Mouse (Mus musculus): ENCODE measurements around the gene Cacna1d.
A peak's percentile ranks its signal among the peaks of the same experiment; 100 is the strongest.

The Cacna1d gene

DNA sequence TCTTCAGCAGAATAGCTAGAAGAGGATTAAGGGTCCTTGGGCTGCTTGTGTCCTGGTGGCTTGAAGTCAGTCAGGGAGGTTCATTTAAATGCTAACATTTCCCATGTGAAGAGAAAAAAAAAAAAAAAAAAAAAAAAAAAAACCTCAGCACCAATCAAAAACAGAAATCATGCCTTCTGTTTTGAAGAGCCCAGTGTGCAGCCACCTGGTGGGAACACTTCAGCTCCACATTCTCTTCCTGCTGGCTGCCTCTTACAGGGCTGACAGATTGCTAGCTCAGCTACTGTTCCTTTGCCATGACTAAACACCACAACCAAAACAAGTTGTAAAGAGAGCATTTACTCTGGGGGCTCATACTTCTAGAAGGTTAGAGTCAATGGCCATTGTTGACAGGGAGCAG, 283.1 kb downstream of the Cacna1d start:
- DNase-seq (ENCODE audit: low read depth, low spot score): no peak

DNA sequence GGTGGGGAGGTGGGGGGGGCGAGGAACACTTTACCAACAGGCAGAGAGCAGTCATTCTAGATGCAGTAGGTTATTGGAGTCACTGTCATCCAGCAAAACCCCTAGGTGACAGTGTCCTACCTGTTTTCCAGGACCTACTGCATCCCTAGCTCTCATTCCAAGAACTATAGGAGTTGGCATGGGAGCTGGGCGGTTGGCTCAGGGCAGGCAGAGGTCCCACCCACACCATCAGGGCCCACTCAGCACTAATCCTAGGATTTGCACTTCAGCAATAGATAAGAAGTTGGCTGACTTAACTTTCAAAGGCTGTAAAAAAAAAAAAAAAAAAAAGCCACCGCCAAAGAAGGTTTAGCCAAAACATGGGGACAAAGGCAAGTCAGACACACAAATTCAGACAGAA, 285.4 kb downstream of the Cacna1d start:
- no peak for DNase-seq (ENCODE audit: low read depth, low spot score)

DNA sequence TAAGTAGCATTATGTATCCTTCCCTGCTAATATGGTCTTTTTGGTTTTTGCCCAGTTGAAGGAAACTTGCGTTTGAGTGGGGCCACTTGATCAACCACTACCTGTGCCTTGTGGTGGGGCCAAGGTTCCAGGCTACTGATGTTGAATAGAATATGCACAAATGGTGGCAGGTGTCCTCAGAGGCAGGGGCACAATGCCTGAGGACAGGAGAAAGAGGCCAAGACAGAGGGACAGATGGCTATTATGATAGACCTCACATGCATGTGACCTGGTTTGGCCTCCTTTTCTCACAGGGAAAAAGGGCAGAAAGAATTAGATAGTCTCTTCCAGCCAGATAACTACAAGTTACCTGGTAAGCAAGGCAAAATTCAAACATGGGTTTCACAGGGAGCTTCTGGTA, 286.7 kb downstream of the Cacna1d start:
- no peak for DNase-seq (ENCODE audit: low read depth, low spot score)

DNA sequence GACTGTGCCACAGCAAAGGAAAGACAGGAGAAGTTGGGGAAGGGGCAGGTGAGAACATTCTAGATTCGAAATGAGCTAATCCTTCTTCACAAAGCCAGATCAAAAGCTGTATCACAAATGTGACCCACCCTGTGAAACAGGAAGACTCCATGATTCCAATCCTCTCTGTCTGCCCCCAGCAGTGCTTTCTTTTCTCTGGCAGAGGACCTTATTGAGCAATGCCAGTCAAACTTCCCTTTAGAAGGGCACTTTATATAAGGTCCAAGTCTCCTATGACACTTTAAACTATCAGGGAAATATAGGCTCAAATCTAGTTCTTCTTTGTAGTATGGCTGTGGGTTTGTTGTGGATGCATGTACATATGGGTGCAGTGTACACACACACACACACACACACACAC, 290.9 kb downstream of the Cacna1d start:
- no peak for DNase-seq (ENCODE audit: low read depth, low spot score)

DNA sequence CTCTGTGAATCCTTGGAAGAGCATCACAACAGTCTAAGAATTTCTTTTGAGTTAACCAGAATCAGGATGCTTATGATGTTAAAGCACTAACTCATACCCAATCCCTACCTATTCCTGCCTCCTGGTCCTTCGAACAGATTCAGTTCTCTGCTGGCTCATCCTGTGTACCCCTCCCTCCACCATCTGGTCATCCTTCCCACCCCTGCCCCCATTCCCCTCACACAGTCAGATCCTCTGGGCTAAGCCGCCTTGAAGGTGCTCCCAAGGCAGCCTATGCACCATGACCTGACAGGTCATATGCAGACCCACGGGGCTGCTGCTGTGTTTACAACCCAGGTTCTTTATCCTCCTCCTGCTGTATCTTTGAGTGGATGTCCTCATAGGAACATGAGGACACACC, 292.4 kb downstream of the Cacna1d start:
- DNase-seq (ENCODE audit: low read depth, low spot score): no peak

DNA sequence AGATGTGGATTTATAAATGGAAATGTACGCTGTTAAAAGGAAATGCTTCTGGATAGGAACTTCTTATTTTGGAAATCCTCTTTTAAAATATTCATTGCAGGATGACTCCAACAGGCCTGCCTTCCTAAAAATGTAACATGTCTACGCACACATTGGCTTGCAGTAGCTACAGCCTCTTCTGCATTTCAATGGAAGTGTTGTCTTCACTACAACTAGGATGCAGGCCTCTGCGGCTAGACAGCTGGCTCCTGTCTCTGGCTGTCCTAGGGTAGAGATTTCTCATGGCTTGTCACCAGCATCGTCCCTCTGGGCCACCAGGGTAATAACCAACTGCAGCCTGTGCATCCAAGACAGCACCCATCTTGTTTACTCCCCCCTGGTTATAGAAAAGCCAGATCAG, 293.1 kb downstream of the Cacna1d start:
- no peak for DNase-seq (ENCODE audit: low read depth, low spot score)

DNA sequence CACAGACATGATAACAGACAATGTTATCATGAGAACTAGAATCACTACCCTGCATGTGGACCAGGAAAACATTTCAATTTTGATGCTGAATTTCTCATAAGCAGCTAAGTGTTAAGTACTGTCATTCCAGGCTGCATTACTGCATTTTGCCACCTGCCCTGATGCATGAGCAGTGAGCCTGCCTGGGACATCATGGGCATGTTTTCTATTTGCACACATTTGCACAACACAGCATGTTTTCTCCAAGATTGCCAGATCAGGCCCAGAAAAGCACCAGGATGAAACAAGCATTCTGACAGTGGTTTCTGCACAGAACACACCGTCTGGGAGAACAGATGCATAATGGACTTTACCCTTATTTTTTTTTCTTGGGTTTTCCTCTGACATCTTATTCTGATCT, 294.3 kb downstream of the Cacna1d start:
- DNase-seq (ENCODE audit: low read depth, low spot score): no peak

DNA sequence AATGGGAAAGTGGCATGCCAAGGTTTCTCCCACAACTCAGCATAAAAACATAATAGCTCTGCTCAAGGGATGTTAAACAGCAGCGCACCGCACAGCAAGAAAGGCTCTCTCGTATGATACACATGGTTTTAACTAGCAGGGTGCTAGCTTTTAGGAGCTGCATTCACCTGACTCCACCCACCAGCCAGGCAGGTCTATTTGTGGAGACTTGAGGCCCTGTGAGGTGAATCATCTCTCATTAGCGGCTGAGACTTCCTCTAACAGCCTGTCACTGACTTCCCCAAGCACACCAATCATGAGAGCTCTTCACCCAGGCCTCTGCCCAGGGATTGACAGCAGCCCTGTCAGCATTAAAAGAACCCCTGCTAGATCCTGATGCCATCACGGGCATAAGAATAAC, 295.0 kb downstream of the Cacna1d start:
- peak; percentile 25 for DNase-seq (ENCODE audit: low read depth, low spot score)

DNA sequence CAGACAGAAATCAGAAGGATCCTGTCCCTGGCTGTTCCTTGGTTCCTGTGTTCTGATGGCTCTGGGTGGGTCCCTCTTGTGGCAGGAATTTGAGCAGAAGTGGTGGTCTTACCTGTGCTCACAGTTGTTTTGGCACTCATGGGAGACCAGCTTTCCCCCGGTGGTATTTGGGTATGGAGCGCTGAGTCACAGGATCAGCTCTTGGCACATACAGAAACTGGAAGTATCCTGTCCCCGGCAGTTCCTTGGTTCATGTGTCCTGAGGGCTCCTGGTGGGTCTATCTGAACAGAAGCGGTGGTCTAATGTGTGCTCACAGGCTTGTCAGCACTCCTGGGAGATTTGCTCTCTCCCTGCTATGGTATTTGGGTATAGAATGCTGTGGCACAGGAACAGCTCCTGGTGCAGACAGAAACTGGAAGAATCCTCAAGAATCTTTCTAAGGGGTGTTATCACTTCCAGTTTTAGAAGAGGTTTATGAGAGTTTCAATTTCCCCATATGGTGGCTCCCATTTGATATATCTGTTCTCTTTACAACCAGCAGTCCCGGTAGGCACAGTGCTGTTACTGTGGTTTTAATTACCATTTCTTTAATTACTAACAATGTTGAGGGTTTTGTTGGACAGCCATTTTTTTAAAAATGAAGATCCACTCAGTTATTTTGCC, 300.8 kb downstream of the Cacna1d start:
- no peak for DNase-seq (ENCODE audit: low read depth, low spot score)

DNA sequence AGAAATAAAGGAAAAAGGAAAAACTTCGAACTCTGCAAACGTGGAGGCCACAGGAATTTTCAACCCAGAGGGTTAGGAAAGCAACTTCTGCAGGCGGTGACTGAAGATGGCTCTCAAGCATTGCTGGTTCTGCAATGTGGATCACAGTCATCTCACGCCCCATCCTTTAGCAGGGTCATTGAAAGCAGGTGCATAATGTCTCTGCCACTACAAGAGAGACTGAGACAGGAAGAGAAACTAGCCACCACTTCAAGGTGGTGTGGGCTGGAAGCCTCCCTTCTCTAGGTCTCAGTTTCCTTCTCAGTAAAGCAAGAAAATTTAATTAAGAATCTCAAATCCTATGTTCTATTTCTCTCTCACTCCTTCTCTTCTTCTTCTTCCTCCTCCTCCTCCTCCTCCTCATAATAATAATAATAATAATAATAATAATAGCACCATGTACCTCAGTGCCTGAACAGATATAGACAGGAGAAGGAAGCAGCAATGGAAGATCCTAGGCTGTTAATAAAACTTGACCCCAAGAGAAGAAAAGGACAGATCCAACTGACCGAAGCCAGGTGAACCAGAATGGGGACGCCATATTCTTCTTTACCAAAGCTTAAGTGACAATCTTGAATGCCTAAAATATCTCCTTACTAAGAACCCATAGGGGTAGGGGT, 305.5 kb downstream of the Cacna1d start:
- DNase-seq (ENCODE audit: low read depth, low spot score): no peak

DNA sequence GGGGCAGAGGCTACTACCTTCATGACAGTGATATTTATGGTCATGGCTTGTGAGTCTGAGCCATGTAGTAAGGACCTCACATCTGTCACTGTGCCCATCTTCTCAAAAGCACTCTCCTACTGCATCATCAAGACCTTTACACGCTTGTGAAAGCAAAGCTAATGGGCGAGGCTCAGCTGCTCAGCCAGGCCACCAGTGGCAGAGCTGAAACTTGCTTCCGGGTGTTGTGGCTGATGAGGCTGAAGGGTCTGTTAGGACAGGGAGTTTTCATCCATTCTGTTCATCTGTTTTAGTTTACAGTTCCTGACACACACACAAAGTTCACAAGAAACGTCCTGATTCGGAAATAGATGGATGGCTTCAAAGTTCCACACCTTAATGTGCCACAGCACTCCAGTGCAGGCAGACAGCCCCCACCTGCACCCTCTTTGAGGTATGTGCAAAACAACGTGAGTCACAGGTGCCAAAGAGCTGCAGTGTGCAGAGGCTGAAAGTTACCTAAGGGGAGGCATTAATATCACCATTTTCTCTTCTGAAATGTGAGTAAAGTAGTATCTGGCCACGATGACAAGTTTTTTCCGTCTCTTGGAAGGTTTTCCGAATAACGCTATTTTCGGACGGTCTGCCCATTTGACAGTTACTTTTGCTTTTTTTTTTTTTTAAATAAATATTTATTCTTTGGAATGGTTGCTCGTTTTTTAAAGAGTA, 306.7 kb downstream of the Cacna1d start:
- DNase-seq (ENCODE audit: low read depth, low spot score): peak; percentile 45

DNA sequence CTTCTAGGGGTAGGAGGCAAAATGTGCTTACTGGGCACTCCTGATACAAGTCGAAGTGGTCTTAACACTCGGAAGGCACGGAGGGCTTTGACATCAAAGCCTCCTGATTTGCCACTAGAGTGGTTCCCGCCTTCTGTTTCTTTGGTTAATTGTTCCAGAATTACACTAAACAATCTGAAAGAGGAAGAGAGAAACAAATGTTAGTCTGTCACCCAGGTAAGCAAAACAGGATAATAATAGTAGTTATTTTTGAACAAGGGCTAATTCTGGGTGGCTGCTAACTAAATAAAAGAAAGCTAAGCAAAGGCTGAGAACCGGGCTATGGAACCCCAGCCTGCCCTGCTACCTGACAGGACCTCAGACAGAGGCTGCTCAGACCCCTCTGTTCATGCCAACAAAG, 307.2 kb downstream of the Cacna1d start:
- DNase-seq (ENCODE audit: low read depth, low spot score): no peak

DNA sequence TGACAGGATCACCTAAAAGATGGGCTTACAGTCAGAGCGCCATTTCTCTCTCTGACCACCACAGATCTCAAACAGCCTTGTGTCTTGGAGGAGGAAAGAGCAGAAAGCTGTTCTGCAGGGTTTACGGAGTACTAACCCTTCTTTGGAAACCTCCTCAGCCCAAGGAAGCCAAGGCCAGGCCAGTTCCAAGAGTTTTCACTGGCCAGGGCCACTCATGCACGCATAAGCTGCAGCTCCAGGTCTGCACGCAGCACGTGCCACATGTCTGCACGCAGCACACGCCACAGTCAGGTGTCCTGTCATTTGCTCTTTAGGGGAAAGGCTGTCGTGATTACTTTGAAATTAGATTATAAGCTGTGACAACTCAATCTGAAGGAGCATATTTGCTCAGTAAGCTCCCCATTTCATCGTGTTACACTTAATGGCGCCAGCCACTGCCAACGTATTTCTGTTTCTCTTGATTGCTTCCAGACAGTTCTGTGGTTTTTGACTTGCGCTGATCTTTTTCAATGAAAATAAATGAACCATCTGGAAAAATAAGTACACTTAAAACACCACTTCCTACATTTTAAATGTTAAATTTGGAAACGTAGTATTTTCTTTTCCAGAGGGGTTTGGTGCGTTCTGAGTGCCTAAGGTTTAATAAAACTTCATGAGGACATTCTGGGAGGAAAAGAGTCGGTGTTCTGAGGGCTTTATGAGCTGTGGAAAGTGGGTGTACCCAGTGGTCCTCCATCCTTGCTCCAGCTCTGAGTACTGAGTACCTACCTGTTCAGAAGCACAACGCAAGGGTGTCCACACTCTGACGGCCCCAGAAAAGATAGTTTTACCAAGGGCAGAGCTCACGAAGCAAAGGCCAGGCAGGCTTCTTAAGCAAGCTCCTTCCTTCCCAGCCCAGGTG, 308.4 kb downstream of the Cacna1d start:
- DNase-seq (ENCODE audit: low read depth, low spot score): no peak

DNA sequence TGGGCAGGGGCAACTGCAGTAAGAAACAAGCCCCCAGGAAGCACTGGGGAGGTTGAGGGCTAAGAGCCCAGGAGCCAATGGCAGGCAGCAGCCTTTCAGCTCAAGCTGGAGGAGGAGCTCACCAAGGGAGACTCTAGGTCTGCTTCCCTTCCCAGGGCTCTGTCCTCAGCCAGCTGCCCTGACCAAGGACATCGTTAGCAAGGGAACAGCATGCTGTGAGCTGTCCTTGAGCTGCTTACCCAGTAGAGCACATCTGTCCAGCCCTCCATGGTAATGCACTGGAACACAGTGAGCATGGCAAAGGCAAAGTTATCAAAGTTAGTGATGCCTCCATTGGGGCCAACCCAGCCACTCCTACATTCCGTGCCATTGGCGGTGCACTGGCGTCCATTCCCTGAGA, 312.9 kb downstream of the Cacna1d start:
- DNase-seq (ENCODE audit: low read depth, low spot score): no peak

DNA sequence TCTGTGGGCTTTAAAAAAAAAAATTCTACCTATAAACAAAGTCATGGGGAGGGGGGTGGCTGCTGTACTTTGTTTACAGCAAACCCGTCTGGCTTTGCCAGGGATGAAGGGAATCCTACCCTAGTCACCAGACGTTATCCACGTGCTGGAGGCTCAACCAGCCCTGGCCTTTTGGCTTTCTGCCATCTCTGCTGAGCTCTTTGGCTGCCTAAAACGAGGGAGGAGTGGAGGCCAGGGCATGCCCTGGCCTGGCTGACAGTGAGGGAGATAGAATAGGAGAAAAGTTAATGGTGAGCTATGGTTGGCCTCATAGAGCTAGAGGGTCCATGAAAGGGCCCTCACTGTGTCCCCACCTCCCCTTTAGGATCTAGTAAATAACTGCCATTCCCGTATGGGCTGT, 313.4 kb downstream of the Cacna1d start:
- DNase-seq (ENCODE audit: low read depth, low spot score): no peak

DNA sequence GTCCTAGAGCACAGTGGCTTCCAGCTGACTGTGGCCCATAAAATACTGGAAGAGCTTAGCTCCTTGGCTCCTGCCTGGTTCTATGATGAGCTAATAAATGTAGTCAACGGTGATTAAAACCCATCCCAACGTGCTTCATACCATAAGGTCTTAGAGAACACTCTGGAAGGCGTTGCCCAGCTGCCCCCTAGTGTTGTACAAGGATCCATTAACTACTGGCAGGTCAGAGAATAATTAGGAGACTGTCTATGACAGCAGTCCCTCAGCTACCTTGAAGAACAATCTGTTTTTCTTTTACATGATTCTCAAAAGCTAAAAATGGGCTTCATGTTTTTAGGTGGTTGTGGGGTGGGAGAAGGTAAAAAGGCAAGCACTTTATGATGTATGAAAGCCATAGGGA, 315.9 kb downstream of the Cacna1d start:
- no peak for DNase-seq (ENCODE audit: low read depth, low spot score)

DNA sequence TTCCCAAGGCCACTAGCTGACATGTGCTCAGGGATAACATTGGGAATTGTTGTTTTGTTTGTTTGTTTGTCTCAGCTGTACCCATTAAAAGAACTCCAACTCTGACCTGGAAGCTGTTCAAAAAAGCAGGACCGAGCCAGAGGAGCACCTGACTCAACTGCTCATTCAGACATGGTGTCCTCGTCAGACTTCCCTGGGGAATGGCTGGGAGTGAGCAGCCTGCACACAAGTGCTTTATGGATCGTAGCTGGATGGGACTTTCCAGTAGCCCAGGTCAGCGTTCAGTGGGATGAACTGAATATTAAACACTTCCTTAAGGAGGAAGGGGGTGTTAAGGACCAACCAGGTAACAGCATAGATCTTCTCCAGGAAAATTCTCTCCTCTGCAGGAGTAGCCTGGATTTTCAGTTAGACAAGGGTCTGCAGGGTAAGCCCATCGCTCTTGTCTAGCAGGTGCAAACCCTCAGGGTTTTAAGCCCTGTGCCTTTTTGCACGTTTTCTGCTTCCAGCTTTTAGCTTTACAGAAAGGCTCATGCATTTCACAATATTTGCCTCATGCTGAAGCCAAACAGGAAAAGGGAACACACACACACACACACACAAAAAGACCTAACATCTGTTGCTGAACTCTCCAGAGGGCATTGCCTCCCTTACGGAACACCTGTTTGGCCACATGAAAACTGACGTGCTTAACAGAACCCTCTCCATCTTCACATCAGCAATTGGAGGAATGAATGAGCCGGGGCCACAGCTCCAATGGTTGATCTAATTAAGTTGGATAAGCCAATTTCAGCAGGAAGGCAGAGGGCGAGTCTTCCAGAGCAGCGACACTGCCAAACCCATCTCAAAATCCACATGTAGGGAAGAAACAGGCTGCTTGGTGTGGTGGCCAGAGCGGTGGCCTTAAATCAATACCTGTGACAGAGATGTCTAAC, 318.2 kb downstream of the Cacna1d start:
- DNase-seq (ENCODE audit: low read depth, low spot score): no peak

DNA sequence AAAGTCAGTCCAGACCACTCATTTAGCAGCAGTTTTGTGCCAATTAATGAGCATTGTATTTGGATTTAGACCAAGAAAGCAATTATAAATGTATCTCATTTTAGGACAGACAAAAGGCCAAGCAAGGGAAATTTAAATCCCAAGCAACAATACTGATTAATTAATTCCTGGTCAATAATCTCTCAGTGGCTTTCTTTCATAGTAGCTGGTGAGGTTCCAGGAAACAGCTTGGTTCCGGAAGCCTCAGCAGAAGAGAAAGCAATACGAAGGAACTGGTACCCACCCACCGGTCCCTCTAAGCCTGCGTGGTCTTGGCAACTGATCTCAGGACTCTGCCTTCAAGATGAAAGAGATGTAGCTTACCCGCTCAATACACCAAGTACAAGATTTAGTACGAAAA, 319.7 kb downstream of the Cacna1d start:
- no peak for DNase-seq (ENCODE audit: low read depth, low spot score)

DNA sequence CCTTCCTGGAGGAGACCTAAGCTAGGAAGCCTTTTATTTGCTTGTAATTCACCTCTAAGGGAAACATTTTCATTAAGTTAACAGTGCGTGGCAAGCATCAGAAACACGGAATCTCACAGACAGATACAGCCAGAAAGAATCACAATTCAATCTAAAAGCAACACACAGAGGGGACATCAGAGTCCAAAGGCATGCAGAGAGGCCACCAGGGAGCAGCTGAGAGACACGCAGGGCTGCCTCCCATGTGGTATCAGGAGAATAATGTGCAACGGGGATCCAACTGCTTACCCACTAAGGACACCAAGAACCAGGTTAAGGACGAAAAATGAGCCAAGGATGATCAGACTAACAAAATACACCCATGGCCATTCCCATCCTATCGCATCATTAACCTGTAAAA, 320.2 kb downstream of the Cacna1d start:
- no peak for DNase-seq (ENCODE audit: low read depth, low spot score)

DNA sequence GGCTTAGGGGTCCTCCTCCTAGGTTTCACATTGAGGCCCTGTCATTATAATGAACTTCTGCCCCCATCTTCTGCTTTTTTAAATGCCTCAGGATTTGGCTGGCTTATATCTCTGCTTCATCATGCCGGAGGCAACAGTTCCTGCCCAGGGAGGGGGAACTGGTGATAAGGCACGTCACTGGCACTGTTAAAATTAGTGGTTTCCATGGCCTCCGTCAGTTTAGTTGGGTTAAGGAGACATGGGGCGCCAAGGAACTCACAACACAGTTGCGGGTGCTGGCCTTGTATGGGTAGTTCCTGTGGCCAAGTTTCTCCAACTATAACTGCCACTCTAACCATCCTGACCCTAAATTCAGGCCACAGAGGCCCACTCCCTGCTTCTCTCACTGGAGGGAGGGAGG, 321.8 kb downstream of the Cacna1d start:
- DNase-seq (ENCODE audit: low read depth, low spot score): no peak

DNA sequence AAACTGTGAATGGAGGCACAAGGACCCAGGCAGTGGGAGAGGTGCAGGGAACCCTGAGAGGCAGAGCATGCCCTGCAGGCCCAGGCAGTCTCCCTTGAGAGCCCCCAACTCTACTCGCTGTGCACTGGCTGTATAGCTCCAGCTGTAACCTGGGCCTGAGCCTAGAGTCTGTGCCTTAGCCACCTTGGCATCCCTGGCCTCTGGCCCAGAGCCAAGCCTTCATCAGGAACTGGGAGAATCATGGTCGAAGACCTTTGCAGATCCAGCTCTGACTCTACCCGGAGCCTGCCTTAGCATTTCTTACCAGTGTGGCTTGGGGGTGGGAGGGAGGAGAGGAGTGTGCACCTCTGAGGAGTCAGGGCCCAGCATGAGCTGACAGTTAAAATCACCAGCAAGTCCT, 322.4 kb downstream of the Cacna1d start:
- DNase-seq (ENCODE audit: low read depth, low spot score): no peak
